Mouse (Mus musculus): ENCODE measurements at regions not wholly inside any gene's neighbourhood (a gene's known extent, or its start where the extent isn't known, plus 50 kb on each side); places are given as distances from the start of the nearest gene placed in this dataset.

- WGBS, result 62% methylated on average over 5 of the region's 5 CpGs
- Histone ChIP-seq H3K4me3 (ENCODE audit: low read depth, low read length) (no peak overlapping the region), H3K36me3 (ENCODE audit: insufficient read depth, low read length) (no peaks in the 10 kb centered on the region), H3K9ac (replicated peaks; ENCODE audit: low read depth) (no peak overlapping the region), H3K27me3 (replicated peaks; ENCODE audit: insufficient read depth, low read length) (no peaks in the 10 kb centered on the region), H3K4me1 (ENCODE audit: insufficient read depth, low read depth, low read length) (no peaks in the 10 kb centered on the region), H3K27ac (ENCODE audit: low read length) (no peak overlapping the region), H3K4me2 (replicated peaks; ENCODE audit: low read depth, low read length) (no peak overlapping the region), H3K9me3 (ENCODE audit: low read length) (no peaks in the 10 kb centered on the region)
- DNase-seq (ENCODE audit: low spot score) (no peak), ATAC-seq (no peak)
- TF ChIP-seq EP300 (IDR thresholded peaks at IDR 0.05) (no peak), CTCF (IDR thresholded peaks at IDR 0.05) (no peak)
Observed at GRCm38 (mm10) chr14:78431931-78432330, 104.7 kb downstream of the Akap11 start.

- no peaks in the 10 kb centered on the region for H3K4me1 ChIP-seq (ENCODE audit: insufficient read depth, low read depth, low read length)
- no peak overlapping the region for H3K27ac ChIP-seq (ENCODE audit: low read length)
- no peaks in the 10 kb centered on the region for H3K9me3 ChIP-seq (ENCODE audit: low read length)
- TF ChIP-seq EP300 (IDR thresholded peaks at IDR 0.05) (no peak), CTCF (IDR thresholded peaks at IDR 0.05) (no peak)
- no peaks in the 10 kb centered on the region for H3K27me3 ChIP-seq (replicated peaks; ENCODE audit: insufficient read depth, low read length)
- H3K4me2 ChIP-seq (replicated peaks; ENCODE audit: low read depth, low read length), result no peak overlapping the region
- H3K36me3 ChIP-seq (ENCODE audit: insufficient read depth, low read length), result no peaks in the 10 kb centered on the region
- H3K4me3 ChIP-seq (ENCODE audit: low read depth, low read length), result no peak overlapping the region
- H3K9ac ChIP-seq (replicated peaks; ENCODE audit: low read depth), result no peak overlapping the region
- 91% methylated on average over 3 of the region's 3 CpGs for WGBS
- ATAC-seq (no peak), DNase-seq (ENCODE audit: low spot score) (no peak)
Observed at GRCm38 (mm10) chr14:78431406-78431805, 105.2 kb downstream of the Akap11 start.

- 75% methylated on average over 10 of the region's 10 CpGs for WGBS
- H3K36me3 ChIP-seq (ENCODE audit: insufficient read depth, low read length), result no peaks in the 10 kb centered on the region
- H3K4me3 ChIP-seq (ENCODE audit: low read depth, low read length), result no peak overlapping the region
- no peaks in the 10 kb centered on the region for H3K27me3 ChIP-seq (replicated peaks; ENCODE audit: insufficient read depth, low read length)
- ATAC-seq, result no peak
- no peak for DNase-seq (ENCODE audit: low spot score)
- no peaks in the 10 kb centered on the region for H3K4me1 ChIP-seq (ENCODE audit: insufficient read depth, low read depth, low read length)
- no peak overlapping the region for H3K27ac ChIP-seq (ENCODE audit: low read length)
- H3K4me2 ChIP-seq (replicated peaks; ENCODE audit: low read depth, low read length), result no peak overlapping the region
- H3K9me3 ChIP-seq (ENCODE audit: low read length), result no peaks in the 10 kb centered on the region
- H3K9ac ChIP-seq (replicated peaks; ENCODE audit: low read depth), result no peak overlapping the region
- TF ChIP-seq EP300 (IDR thresholded peaks at IDR 0.05), result no peak
Observed at GRCm38 (mm10) chr14:78428233-78429019, 108.2 kb downstream of the Akap11 start.

GRCm38 (mm10) chr14:78427062-78427461 lies 109.5 kb downstream of the Akap11 start:
- no peak overlapping the region for H3K27ac ChIP-seq (ENCODE audit: low read length)
- no peaks in the 10 kb centered on the region for H3K36me3 ChIP-seq (ENCODE audit: insufficient read depth, low read length)
- no peak overlapping the region for H3K4me2 ChIP-seq (replicated peaks; ENCODE audit: low read depth, low read length)
- WGBS, result 57% methylated on average over 3 of the region's 3 CpGs
- H3K27me3 ChIP-seq (replicated peaks; ENCODE audit: insufficient read depth, low read length), result no peaks in the 10 kb centered on the region
- no peak overlapping the region for H3K4me3 ChIP-seq (ENCODE audit: low read depth, low read length)
- H3K4me1 ChIP-seq (ENCODE audit: insufficient read depth, low read depth, low read length), result no peaks in the 10 kb centered on the region
- no peak for TF ChIP-seq CTCF (IDR thresholded peaks at IDR 0.05)
- TF ChIP-seq EP300 (IDR thresholded peaks at IDR 0.05), result no peak
- H3K9me3 ChIP-seq (ENCODE audit: low read length), result no peaks in the 10 kb centered on the region
- DNase-seq (ENCODE audit: low spot score) (no peak), ATAC-seq (no peak)
- no peak overlapping the region for H3K9ac ChIP-seq (replicated peaks; ENCODE audit: low read depth)

GRCm38 (mm10) chr14:78422601-78423000 lies 114.0 kb downstream of the Akap11 start:
- Histone ChIP-seq H3K36me3 (ENCODE audit: insufficient read depth, low read length) (no peaks in the 10 kb centered on the region), H3K27ac (ENCODE audit: low read length) (no peak overlapping the region), H3K4me2 (replicated peaks; ENCODE audit: low read depth, low read length) (no peak overlapping the region), H3K4me3 (ENCODE audit: low read depth, low read length) (no peak overlapping the region), H3K4me1 (ENCODE audit: insufficient read depth, low read depth, low read length) (no peaks in the 10 kb centered on the region), H3K9me3 (ENCODE audit: low read length) (no peaks in the 10 kb centered on the region), H3K27me3 (replicated peaks; ENCODE audit: insufficient read depth, low read length) (no peaks in the 10 kb centered on the region), H3K9ac (replicated peaks; ENCODE audit: low read depth) (no peak overlapping the region)
- 75% methylated on average over 3 of the region's 3 CpGs for WGBS
- DNase-seq (ENCODE audit: low spot score) (no peak), ATAC-seq (no peak)
- TF ChIP-seq CTCF (IDR thresholded peaks at IDR 0.05) (no peak), EP300 (IDR thresholded peaks at IDR 0.05) (no peak)

- H3K27ac ChIP-seq (ENCODE audit: low read length), result no peak overlapping the region
- H3K4me2 ChIP-seq (replicated peaks; ENCODE audit: low read depth, low read length), result no peak overlapping the region
- ATAC-seq (no peak), DNase-seq (ENCODE audit: low spot score) (no peak)
- TF ChIP-seq CTCF (IDR thresholded peaks at IDR 0.05) (no peak), EP300 (IDR thresholded peaks at IDR 0.05) (no peak)
- no peak overlapping the region for H3K9ac ChIP-seq (replicated peaks; ENCODE audit: low read depth)
- H3K27me3 ChIP-seq (replicated peaks; ENCODE audit: insufficient read depth, low read length), result no peaks in the 10 kb centered on the region
- H3K36me3 ChIP-seq (ENCODE audit: insufficient read depth, low read length), result no peaks in the 10 kb centered on the region
- H3K9me3 ChIP-seq (ENCODE audit: low read length), result no peaks in the 10 kb centered on the region
- WGBS, result 46% methylated on average over 2 of the region's 2 CpGs
- H3K4me3 ChIP-seq (ENCODE audit: low read depth, low read length), result no peak overlapping the region
- no peaks in the 10 kb centered on the region for H3K4me1 ChIP-seq (ENCODE audit: insufficient read depth, low read depth, low read length)
Observed at GRCm38 (mm10) chr14:78420966-78421365, 113.1 kb upstream of the Tnfsf11 start.

Measured in lung, postnatal 0 days (tissue).